Mouse (Mus musculus) stomach, postnatal 0 days (tissue): ENCODE measurements at regions not wholly inside any gene's neighbourhood (a gene's known extent, or its start where the extent isn't known, plus 50 kb on each side); places are given as distances from the start of the nearest gene placed in this dataset.

Source experiments
- CTCF ChIP-seq: IDR thresholded peaks from 2 replicates; pipeline ENCODE4 v1.5.1; 2016; ENCODE audit warnings: antibody characterized with exemption, low read depth, mild to moderate bottlenecking, moderate library complexity
- EP300 ChIP-seq: optimal IDR thresholded peaks from 2 replicates; pipeline ENCODE3; 2016; ENCODE audit warnings: antibody characterized with exemption

DNA sequence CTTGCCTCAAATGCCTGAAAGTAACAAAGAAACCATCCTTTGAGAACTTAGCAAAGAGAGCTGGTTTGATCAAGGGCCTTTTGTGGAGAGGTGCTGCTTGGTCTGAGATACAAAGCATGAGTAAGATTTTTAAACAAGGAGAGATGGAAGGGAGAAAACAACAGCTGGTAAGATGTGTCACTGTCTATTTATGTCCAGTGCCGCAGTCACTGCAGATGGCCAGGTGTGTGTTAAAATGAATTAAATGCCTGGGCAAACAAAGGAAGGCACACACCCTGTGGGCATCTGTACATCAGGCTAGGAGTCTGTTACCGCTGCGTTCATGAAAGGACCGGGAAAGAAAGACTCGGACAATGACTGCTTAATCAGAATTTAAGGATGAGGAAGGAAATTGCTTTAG is 68.2 kb upstream of the Gm10985 start:
- TF ChIP-seq CTCF (no peak), EP300 (no peak)
